Mouse (Mus musculus) embryonic fibroblast, embryonic 13.5 days (primary cell): Measurements from ENCODE around the gene Prss29. TPM values are rescaled to one million over a fixed set of nuclear protein-coding genes. Genes with fewer than 3 reads are reported as not detected.

Source experiments
- H3K27ac ChIP-seq: 2 replicates; pipeline ENCODE4 v1.5.1; 2012; ENCODE audit warnings: low read length, control low read depth, inconsistent platforms; ENCODE audit not compliant: insufficient read depth
- H3K4me1 ChIP-seq: 2 replicates; pipeline ENCODE4 v1.6.1; 2011; ENCODE audit warnings: low read length; ENCODE audit not compliant: control insufficient read depth, insufficient read depth
- H3K4me3 ChIP-seq: 2 replicates; pipeline ENCODE4 v1.5.1; 2011; ENCODE audit warnings: mild to moderate bottlenecking, control low read depth, low read length; ENCODE audit not compliant: insufficient read depth
- CTCF ChIP-seq: IDR thresholded peaks from 2 replicates; pipeline ENCODE4 v1.5.1; 2011; ENCODE audit warnings: mild to moderate bottlenecking, control low read depth, low read length, moderate library complexity, borderline replicate concordance; ENCODE audit not compliant: insufficient read depth
- POLR2A ChIP-seq: IDR thresholded peaks from 2 replicates; pipeline ENCODE4 v1.6.1; 2011; ENCODE audit warnings: low read depth, mild to moderate bottlenecking, control low read depth, low read length, moderate library complexity
- polyA plus RNA-seq: library from polyadenylated mRNA; stranded (reverse); fragments of >200 nt; gene quantifications from 2 replicates; pipeline ENCODE4 v1.2.4, GENCODE M21; 2011; ENCODE audit warnings: low read depth; ENCODE audit not compliant: missing spikeins, insufficient read length

Gene Prss29
- polyA plus RNA-seq, 1 experiment: not detected

DNA sequence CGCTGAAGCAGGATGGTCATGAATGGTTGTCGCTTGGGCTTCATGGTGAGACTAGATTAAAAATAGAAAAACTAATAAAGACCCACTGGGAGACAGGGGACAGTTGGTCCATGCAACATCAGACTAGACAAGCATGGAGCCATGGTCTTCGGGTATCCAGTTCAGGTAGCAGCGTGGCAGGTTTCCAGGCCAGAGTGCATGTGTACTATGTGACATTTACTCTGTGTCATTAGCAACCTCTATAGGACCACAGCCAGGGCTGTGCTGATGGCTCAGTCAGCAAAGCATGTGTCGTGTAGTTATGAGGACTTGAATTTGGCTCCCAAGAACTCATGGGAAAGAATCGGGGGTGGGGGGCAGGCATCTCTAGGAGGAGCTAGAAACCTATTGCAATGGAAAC lies 21.5 kb downstream of the Prss29 start:
- TF ChIP-seq CTCF: no peak
- no peak for TF ChIP-seq POLR2A
- Histone ChIP-seq H3K4me3 (no peak overlapping the region), H3K4me1 (no peaks in the 10 kb centered on the region), H3K27ac (no peak overlapping the region)

DNA sequence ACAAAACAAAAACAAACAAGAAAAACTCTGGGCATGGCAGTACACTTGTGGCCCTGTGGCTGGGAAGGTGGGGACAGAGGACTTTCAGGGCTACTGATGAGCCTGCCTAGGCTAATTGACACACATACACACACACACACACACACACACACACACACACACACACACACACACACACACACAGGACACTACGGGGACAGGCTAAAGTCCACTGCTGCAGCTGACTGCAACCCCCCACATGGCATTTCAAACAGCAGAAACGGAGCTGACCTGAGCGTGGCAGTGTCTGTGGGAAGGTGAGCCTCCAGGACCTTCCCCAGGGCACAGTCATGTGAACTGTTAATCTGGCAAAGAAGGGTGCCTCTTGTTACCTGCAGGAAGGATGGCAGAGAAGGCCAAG lies 23.0 kb downstream of the Prss29 start:
- TF ChIP-seq CTCF (no peak), POLR2A (no peak)
- no peak overlapping the region for H3K4me3 ChIP-seq
- H3K27ac ChIP-seq: no peak overlapping the region
- no peaks in the 10 kb centered on the region for H3K4me1 ChIP-seq

DNA sequence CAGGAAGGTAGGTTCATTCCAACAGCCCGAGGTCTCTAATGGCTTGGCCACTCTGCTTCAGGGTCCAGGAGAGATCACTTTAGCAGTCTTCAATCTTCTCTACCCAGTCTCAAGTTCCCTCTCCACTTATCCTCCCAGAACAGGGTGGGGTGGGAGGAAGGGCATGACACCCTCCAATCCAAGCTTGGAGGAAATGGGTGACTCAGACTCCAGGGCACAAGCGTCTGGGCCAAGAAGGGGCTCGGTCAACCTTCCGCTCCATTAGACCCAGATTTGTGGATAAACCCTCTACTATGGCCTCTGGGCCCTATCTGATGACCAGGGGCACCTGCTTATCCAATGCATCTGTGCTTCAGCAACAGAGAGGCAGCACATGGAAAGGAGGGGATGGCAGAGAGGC lies 27.0 kb downstream of the Prss29 start, which contains the start of gene Tpsab1:
TSS of gene Tpsab1 (minus strand) at position 101 of the 400 bp plus-strand sequence.
- TF ChIP-seq POLR2A (no peak), CTCF (no peak)
- H3K4me3 ChIP-seq: no peak within 1 kb of the TSS
- H3K27ac ChIP-seq: no peak within 1 kb of the TSS
- H3K4me1 ChIP-seq: no peaks in the 10 kb centered on the region

DNA sequence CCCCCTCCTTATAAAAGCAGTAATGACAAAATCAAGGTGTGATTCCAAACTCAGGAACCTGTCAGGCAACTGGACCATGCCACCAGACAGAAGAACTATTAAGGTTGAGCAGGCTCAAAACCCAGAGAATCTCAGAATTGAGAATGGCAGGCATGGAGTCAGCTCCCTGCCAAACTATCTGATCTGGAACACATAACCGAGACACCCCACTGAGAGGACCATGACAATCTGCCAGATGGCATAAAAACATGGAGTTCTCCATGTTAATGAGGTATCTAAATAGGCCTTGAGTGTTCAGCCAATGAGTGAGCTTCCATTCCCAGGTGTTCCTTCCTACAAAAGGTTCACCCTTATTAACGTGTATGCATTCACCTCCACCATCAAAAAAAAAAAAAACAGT lies 42.8 kb downstream of the Prss29 start:
- Histone ChIP-seq H3K4me1 (no peaks in the 10 kb centered on the region), H3K27ac (no peak overlapping the region), H3K4me3 (no peak overlapping the region)
- TF ChIP-seq CTCF (no peak), POLR2A (no peak)

DNA sequence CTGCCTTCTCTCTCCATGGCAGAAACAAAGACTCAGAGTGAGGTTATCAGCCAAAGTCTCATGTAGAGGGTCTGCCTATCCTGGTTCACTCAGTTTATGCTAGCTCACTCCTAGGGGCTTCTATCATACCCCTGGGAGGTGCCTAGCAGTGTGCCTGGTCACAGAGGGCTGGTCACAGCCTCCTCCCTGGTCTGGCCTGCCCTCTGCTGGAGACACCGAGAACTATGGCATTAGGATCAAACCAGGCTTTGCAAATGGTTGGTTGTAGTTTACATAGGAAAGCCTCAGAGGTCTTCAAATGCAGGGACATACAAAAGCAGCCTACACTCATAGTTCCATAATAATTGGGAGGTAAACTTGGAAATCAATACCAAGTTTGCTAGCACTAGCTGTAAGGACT lies 45.3 kb downstream of the Prss29 start:
- Histone ChIP-seq H3K4me1 (no peaks in the 10 kb centered on the region), H3K4me3 (no peak overlapping the region), H3K27ac (no peak overlapping the region)
- TF ChIP-seq POLR2A (no peak), CTCF (peak; percentile 91; the same call in 1 of the 2 replicates)

DNA sequence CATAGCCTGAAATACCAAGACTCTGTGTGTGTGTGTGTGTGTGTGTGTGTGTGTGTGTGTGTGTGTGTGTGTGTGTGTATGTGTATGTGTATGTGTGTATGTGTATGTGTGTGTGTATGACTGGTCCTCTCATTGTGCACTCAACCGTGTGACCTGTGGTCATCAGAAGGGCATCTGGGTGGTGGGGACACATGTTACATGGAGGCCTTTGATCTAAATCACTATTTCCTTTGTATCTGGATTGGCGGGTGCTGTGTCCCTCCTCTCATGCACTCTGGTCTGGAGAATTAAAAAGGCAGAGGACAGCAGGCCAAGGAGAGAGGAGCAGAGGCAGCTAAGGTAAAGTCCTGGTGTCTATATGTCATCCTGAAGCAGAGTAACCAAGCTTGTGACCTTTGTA lies 47.6 kb downstream of the Prss29 start, which contains the start of gene Tpsb2:
TSS of gene Tpsb2 (plus strand) at position 301 of the 400 bp plus-strand sequence.
- Histone ChIP-seq H3K4me3 (no peak within 1 kb of the TSS), H3K4me1 (no peaks in the 10 kb centered on the region), H3K27ac (no peak within 1 kb of the TSS)
- TF ChIP-seq POLR2A (no peak), CTCF (no peak)

DNA sequence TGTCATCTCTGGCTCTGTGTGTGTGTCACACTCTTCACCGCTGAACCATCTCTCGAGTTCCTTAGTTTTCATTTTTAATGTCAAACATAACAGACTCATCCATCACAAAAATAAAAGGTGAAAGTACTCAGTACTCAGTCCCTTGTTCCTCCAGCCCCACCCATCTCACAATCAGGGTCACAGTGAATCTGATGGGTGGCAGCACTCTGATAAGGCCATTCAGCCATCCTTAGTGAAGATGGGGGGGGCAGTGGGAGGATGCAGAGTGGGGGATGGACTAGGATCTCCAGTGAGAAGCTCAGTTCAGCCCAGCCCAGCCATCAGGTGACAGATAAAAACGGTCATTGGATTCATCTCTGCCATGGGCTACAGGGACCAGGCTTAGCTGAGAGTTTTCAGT lies 50.5 kb downstream of the Prss29 start, which contains the start of gene Tpsg1:
TSS of gene Tpsg1 (plus strand) at position 301 of the 400 bp plus-strand sequence.
- no peak within 1 kb of the TSS for H3K27ac ChIP-seq
- no peak within 1 kb of the TSS for H3K4me3 ChIP-seq
- TF ChIP-seq CTCF (no peak), POLR2A (no peak)
- no peaks in the 10 kb centered on the region for H3K4me1 ChIP-seq

Other genes starting within 250 kb of the Prss29 start
- 0.63 and 1.0 TPM in 2 replicates for gene Tmem204, start 235.1 kb upstream of the Prss29 start, polyA plus RNA-seq
- 9.5 and 18.7 TPM in 2 replicates for gene Telo2, start 202.7 kb upstream of the Prss29 start, polyA plus RNA-seq
- not detected in 2 replicates for gene Ptx4, start 197.9 kb upstream of the Prss29 start, polyA plus RNA-seq
- gene Clcn7, start 185.3 kb upstream of the Prss29 start, polyA plus RNA-seq: 35.8 and 36.2 TPM in 2 replicates
- 0.20 and 0.21 TPM in 2 replicates for gene Ccdc154, start 156.2 kb upstream of the Prss29 start, polyA plus RNA-seq
- not detected in 2 replicates for gene Gm38655, start 143.2 kb upstream of the Prss29 start, polyA plus RNA-seq
- gene BC003965, start 134.1 kb upstream of the Prss29 start, polyA plus RNA-seq: 12.3 and 12.6 TPM in 2 replicates
- 10.1 and 12.3 TPM in 2 replicates for gene Unkl, start 130.3 kb upstream of the Prss29 start, polyA plus RNA-seq
- gene Gnptg, start 78.5 kb upstream of the Prss29 start, polyA plus RNA-seq: 13.9 and 16.1 TPM in 2 replicates
- 17.9 and 19.8 TPM in 2 replicates for gene Tsr3, start 78.5 kb upstream of the Prss29 start, polyA plus RNA-seq
- not detected in 2 replicates for gene Baiap3, start 62.3 kb upstream of the Prss29 start, polyA plus RNA-seq
- gene Ube2i, start 44.0 kb upstream of the Prss29 start, polyA plus RNA-seq: 296 and 315 TPM in 2 replicates
- not detected in 2 replicates for gene Prss34, start 20.3 kb upstream of the Prss29 start, polyA plus RNA-seq
- gene Prss28, start 10.0 kb upstream of the Prss29 start, polyA plus RNA-seq: not detected in 2 replicates
- not detected in 2 replicates for gene Tpsab1, start 26.9 kb downstream of the Prss29 start, polyA plus RNA-seq
- not detected in 2 replicates for gene Tpsb2, start 47.7 kb downstream of the Prss29 start, polyA plus RNA-seq
- 0.91 TPM in 1 of 2 replicates, not detected in the other for gene Tpsg1, start 50.6 kb downstream of the Prss29 start, polyA plus RNA-seq
- 10.6 and 12.3 TPM in 2 replicates for gene Cacna1h, start 115.1 kb downstream of the Prss29 start, polyA plus RNA-seq
- gene Tekt4, start 136.0 kb downstream of the Prss29 start, polyA plus RNA-seq: not detected in 2 replicates
- not detected in 2 replicates for gene Sstr5, start 178.6 kb downstream of the Prss29 start, polyA plus RNA-seq